Mouse (Mus musculus): ENCODE results near the gene Gmds.

DNA sequence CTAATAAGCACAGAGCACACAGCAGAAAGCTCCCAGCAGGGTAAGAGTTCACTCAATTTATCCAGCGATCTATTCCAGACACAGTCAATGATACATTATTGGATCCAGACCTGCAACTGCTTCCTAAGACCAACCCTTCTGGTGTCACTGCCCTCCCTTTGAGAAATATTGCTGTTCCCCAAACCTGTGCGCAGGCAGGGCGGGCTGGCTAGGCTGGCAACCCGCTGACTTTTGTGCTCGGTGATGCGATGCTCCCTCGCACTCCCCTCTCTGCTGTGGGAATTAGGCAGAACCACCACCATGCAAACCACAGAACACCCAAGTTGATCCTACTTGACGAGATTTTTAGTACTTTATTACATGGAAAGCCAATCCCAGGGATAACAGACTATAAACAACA, 304.4 kb downstream of the Gmds start:
- TF ChIP-seq HCFC1 (IDR thresholded peaks at IDR 0.05; ENCODE audit: borderline replicate concordance, insufficient read depth, low read length): no peak
- no peak for TF ChIP-seq CHD2 (IDR thresholded peaks at IDR 0.05; ENCODE audit: low read depth, low read length)
- TF ChIP-seq MAFK (IDR thresholded peaks at IDR 0.05; ENCODE audit: insufficient read depth, low read depth, low read length): no peak
- TF ChIP-seq ZC3H11A (IDR thresholded peaks at IDR 0.05; ENCODE audit: borderline replicate concordance, low read depth, low read length): no peak
- TF ChIP-seq ZNF384 (IDR thresholded peaks at IDR 0.05; ENCODE audit: low read depth, low read length): no peak

Measured in ES-E14 (cell line).